Mouse (Mus musculus): ENCODE measurements around the gene Zfp444. TPM values are rescaled to one million over a fixed set of nuclear protein-coding genes. Genes with fewer than 3 reads are reported as not detected.

Gene Zfp444
- polyA plus RNA-seq (2015; fragmentation: Nextera tagmentation; extraction: Ambion mirVana): 77.6 and 86.3 TPM in 2 replicates

GRCm38 (mm10) chr7:6172006-6172649 is at the start of gene Zfp444:
Zfp444 (plus strand) TSS chr7:6172226.
- Histone ChIP-seq H3K4me2 (ENCODE audit: low read length) (peak within 1 kb of the TSS; percentile 71), H3K27me3 (replicated peaks; ENCODE audit: control insufficient read depth, insufficient read depth, low read length) (no peaks in the 10 kb centered on the region), H3K27ac (ENCODE audit: low read depth, low read length) (peak within 1 kb of the TSS; percentile 80), H3K36me3 (ENCODE audit: control insufficient read depth, insufficient read depth, low read length) (no peaks in the 10 kb centered on the region), H3K4me3 (ENCODE audit: low read length) (peak within 1 kb of the TSS; percentile 71), H3K9ac (ENCODE audit: low read depth, low read length) (peak within 1 kb of the TSS; percentile 84), H3K4me1 (ENCODE audit: control insufficient read depth, insufficient read depth, low read depth, low read length) (peaks cover 5% of the 10 kb centered on the region), H3K9me3 (ENCODE audit: control insufficient read depth, low read length) (no peaks in the 10 kb centered on the region)
- peak; percentile 97 for ATAC-seq
- 1% methylated on average over 37 of the region's 37 CpGs for WGBS

DNA sequence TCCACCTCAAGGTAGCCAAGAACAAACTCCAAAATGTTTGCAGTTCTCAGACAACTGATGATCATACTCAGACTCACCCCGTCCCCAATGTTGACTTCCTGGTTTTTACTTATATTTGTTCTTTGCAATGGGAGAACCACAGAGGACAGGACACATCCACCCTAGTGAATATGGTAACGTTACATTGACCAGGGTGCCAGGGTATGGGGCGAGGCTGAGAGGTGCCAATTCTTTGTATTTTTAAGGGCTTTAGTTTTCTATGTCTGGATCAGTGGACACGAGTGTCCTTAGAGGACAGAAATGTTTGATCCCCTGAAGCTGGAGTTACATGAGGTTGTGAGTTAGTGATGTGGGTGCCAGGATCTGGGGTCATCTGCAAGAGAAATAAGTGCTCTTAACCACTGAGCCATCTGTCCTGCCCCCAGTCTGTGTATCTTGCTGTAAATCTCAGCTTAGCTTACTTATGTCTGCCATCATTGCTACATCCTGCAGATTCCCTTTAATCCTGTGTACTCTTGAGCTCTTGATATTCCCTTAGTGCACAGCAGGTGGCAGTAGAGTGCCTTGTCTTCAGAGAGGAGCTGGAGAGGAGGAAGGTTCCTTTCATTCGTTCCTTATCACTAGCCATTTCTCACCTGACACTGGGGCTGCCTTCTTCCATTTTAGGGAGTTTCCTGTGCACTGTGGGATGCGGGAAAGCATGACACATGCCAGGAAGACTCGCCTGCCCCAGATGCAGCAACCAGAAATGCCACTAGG is 45.2 kb upstream of the Zfp444 start:
- peak; percentile 82 for ATAC-seq

DNA sequence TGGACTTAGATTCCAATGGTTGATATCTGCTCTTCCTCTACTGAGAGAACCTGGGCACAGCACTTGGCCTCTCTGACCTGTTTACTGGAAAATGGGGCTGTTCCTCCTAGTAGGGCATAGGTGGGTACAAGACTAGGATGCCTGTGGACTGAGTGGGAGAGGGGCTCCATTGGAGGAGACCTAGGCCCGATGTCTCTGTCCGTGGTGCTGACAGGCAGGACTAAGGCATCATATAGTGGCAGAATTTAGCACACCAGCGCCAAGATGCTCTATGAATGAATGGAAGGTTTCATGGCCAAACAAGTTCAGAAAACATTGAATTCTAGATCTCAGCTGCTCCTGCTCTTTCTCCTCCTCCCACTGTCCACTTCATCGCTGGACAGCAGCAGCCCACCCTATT is 41.7 kb upstream of the Zfp444 start:
- Histone ChIP-seq H3K4me1 (ENCODE audit: control insufficient read depth, insufficient read depth, low read depth, low read length) (no peaks in the 10 kb centered on the region), H3K9me3 (ENCODE audit: control insufficient read depth, low read length) (peaks cover 14% of the 10 kb centered on the region), H3K36me3 (ENCODE audit: control insufficient read depth, insufficient read depth, low read length) (peaks cover 23% of the 10 kb centered on the region), H3K27ac (ENCODE audit: low read depth, low read length) (no peak overlapping the region), H3K27me3 (replicated peaks; ENCODE audit: control insufficient read depth, insufficient read depth, low read length) (no peaks in the 10 kb centered on the region), H3K9ac (ENCODE audit: low read depth, low read length) (no peak overlapping the region), H3K4me2 (ENCODE audit: low read length) (no peak overlapping the region), H3K4me3 (ENCODE audit: low read length) (no peak overlapping the region)
- no peak for ATAC-seq
- WGBS: 51% methylated on average over 4 of the region's 4 CpGs

More for the DNA sequence above, 45.2 kb upstream of the Zfp444 start:
- H3K27me3 ChIP-seq (replicated peaks; ENCODE audit: control insufficient read depth, insufficient read depth, low read length): no peaks in the 10 kb centered on the region
- H3K9ac ChIP-seq (ENCODE audit: low read depth, low read length): no peak overlapping the region
- no peak overlapping the region for H3K4me2 ChIP-seq (ENCODE audit: low read length)
- WGBS: 34% methylated on average over 7 of the region's 7 CpGs
- H3K4me3 ChIP-seq (ENCODE audit: low read length): no peak overlapping the region
- H3K36me3 ChIP-seq (ENCODE audit: control insufficient read depth, insufficient read depth, low read length): peaks cover 6% of the 10 kb centered on the region
- peaks cover 2% of the 10 kb centered on the region for H3K9me3 ChIP-seq (ENCODE audit: control insufficient read depth, low read length)
- H3K27ac ChIP-seq (ENCODE audit: low read depth, low read length): 0 out of 2 replicates have a peak overlapping the region, but pooled peaks have one; percentile 33
- no peaks in the 10 kb centered on the region for H3K4me1 ChIP-seq (ENCODE audit: control insufficient read depth, insufficient read depth, low read depth, low read length)

DNA sequence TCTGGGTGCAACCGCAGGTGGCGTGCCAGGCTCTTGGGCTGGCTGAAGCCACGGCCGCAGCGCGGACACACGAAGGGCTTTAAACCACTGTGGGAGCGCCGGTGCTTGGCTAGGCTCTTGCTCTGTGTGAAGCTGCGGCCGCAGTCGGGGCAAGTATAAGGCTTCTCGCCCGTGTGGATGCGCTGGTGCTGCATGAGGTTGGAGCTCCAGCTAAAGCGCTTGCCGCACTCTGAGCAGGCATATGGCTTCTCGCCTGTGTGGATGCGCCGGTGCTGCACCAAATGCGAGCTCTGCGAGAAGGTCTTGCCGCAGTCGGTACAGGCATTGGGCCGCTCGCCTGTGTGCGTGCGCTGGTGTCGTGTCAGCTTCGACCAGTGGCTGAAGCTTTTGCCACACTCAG is 39.4 kb upstream of the Zfp444 start:
- no peak overlapping the region for H3K9ac ChIP-seq (ENCODE audit: low read depth, low read length)
- peaks cover 26% of the 10 kb centered on the region for H3K36me3 ChIP-seq (ENCODE audit: control insufficient read depth, insufficient read depth, low read length)
- no peak overlapping the region for H3K27ac ChIP-seq (ENCODE audit: low read depth, low read length)
- no peak overlapping the region for H3K4me3 ChIP-seq (ENCODE audit: low read length)
- WGBS: 82% methylated on average over 30 of the region's 30 CpGs
- H3K4me2 ChIP-seq (ENCODE audit: low read length): no peak overlapping the region
- no peaks in the 10 kb centered on the region for H3K4me1 ChIP-seq (ENCODE audit: control insufficient read depth, insufficient read depth, low read depth, low read length)
- ATAC-seq: no peak
- peaks cover 14% of the 10 kb centered on the region for H3K9me3 ChIP-seq (ENCODE audit: control insufficient read depth, low read length)
- H3K27me3 ChIP-seq (replicated peaks; ENCODE audit: control insufficient read depth, insufficient read depth, low read length): no peaks in the 10 kb centered on the region

GRCm38 (mm10) chr7:6136497-6136896 is 35.5 kb upstream of the Zfp444 start:
- H3K27ac ChIP-seq (ENCODE audit: low read depth, low read length): no peak overlapping the region
- H3K4me3 ChIP-seq (ENCODE audit: low read length): no peak overlapping the region
- H3K4me1 ChIP-seq (ENCODE audit: control insufficient read depth, insufficient read depth, low read depth, low read length): no peaks in the 10 kb centered on the region
- H3K4me2 ChIP-seq (ENCODE audit: low read length): no peak overlapping the region
- peaks cover 14% of the 10 kb centered on the region for H3K9me3 ChIP-seq (ENCODE audit: control insufficient read depth, low read length)
- ATAC-seq: no peak
- no peaks in the 10 kb centered on the region for H3K27me3 ChIP-seq (replicated peaks; ENCODE audit: control insufficient read depth, insufficient read depth, low read length)
- H3K9ac ChIP-seq (ENCODE audit: low read depth, low read length): no peak overlapping the region
- H3K36me3 ChIP-seq (ENCODE audit: control insufficient read depth, insufficient read depth, low read length): peaks cover 23% of the 10 kb centered on the region

DNA sequence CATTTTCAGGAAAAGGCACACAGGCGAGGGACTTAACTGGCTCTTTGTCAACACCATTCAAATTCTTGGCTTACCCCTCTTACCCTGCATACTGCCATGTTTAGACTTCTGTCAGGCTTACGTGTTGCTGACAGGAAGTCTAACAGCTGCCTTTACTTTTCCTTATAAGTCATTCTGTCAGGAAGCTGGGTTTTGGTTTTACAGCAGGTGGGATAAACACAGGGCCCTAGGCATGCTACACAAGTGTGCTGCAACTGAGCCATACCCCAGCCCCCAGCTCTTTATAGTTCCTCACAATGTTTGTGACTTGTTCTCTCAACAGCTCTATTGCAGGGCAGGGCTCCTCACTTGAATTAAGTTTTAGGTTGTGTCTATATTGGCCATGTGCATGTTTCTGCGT is 32.7 kb upstream of the Zfp444 start:
- Histone ChIP-seq H3K4me2 (ENCODE audit: low read length) (no peak overlapping the region), H3K4me3 (ENCODE audit: low read length) (no peak overlapping the region), H3K9ac (ENCODE audit: low read depth, low read length) (no peak overlapping the region), H3K9me3 (ENCODE audit: control insufficient read depth, low read length) (no peaks in the 10 kb centered on the region), H3K27ac (ENCODE audit: low read depth, low read length) (no peak overlapping the region), H3K4me1 (ENCODE audit: control insufficient read depth, insufficient read depth, low read depth, low read length) (no peaks in the 10 kb centered on the region), H3K36me3 (ENCODE audit: control insufficient read depth, insufficient read depth, low read length) (peaks cover 3% of the 10 kb centered on the region; the same call in 1 of the 2 replicates), H3K27me3 (replicated peaks; ENCODE audit: control insufficient read depth, insufficient read depth, low read length) (no peaks in the 10 kb centered on the region)
- WGBS: 77% methylated on average over 3 of the region's 3 CpGs
- ATAC-seq: no peak

GRCm38 (mm10) chr7:6143991-6144531 is 28.0 kb upstream of the Zfp444 start:
- Histone ChIP-seq H3K36me3 (ENCODE audit: control insufficient read depth, insufficient read depth, low read length) (no peaks in the 10 kb centered on the region; the same call in 1 of the 2 replicates), H3K27me3 (replicated peaks; ENCODE audit: control insufficient read depth, insufficient read depth, low read length) (no peaks in the 10 kb centered on the region), H3K27ac (ENCODE audit: low read depth, low read length) (peak overlapping the region; percentile 67; the same call in 1 of the 2 replicates), H3K4me1 (ENCODE audit: control insufficient read depth, insufficient read depth, low read depth, low read length) (peaks cover 5% of the 10 kb centered on the region), H3K9me3 (ENCODE audit: control insufficient read depth, low read length) (no peaks in the 10 kb centered on the region), H3K9ac (ENCODE audit: low read depth, low read length) (no peak overlapping the region), H3K4me3 (ENCODE audit: low read length) (no peak overlapping the region), H3K4me2 (ENCODE audit: low read length) (no peak overlapping the region)
- 55% methylated on average over 2 of the region's 2 CpGs for WGBS
- peak; percentile 77 for ATAC-seq

- H3K27me3 ChIP-seq (replicated peaks; ENCODE audit: control insufficient read depth, insufficient read depth, low read length): no peaks in the 10 kb centered on the region
- H3K9me3 ChIP-seq (ENCODE audit: control insufficient read depth, low read length): no peaks in the 10 kb centered on the region
- WGBS: 82% methylated on average over 8 of the region's 8 CpGs
- no peak overlapping the region for H3K4me3 ChIP-seq (ENCODE audit: low read length)
- no peak for ATAC-seq
- no peak overlapping the region for H3K9ac ChIP-seq (ENCODE audit: low read depth, low read length)
- H3K4me1 ChIP-seq (ENCODE audit: control insufficient read depth, insufficient read depth, low read depth, low read length): peaks cover 5% of the 10 kb centered on the region
- no peaks in the 10 kb centered on the region; the same call in 1 of the 2 replicates for H3K36me3 ChIP-seq (ENCODE audit: control insufficient read depth, insufficient read depth, low read length)
- no peak overlapping the region for H3K4me2 ChIP-seq (ENCODE audit: low read length)
- 0 out of 2 replicates have a peak overlapping the region, but pooled peaks have one; percentile 30 for H3K27ac ChIP-seq (ENCODE audit: low read depth, low read length)
Measured at GRCm38 (mm10) chr7:6145423-6146188, 26.4 kb upstream of the Zfp444 start.
